Mouse (Mus musculus): ENCODE data around the gene Caly.

Caly gene

GRCm38 (mm10) chr7:140082242-140082678 lies at the start of gene Caly:
Gene Caly, minus strand, starts transcription at chr7:140082548.
- DNase-seq = peak; percentile 75 to 79

- no peak for DNase-seq
Measured at GRCm38 (mm10) chr7:140127911-140128310, 45.6 kb upstream of the Caly start.

GRCm38 (mm10) chr7:140126934-140127333 lies 44.6 kb upstream of the Caly start:
- no peak for DNase-seq

- DNase-seq = no peak
Measured at GRCm38 (mm10) chr7:140126022-140126350, 43.6 kb upstream of the Caly start.

- peak; percentile 87 to 93 for DNase-seq
Measured at GRCm38 (mm10) chr7:140125278-140126021, 43.1 kb upstream of the Caly start.

- no peak for DNase-seq
Measured at GRCm38 (mm10) chr7:140124382-140124781, 42.0 kb upstream of the Caly start.

GRCm38 (mm10) chr7:140122765-140123164 lies 40.4 kb upstream of the Caly start:
- DNase-seq = no peak

GRCm38 (mm10) chr7:140121338-140121910 lies 39.1 kb upstream of the Caly start:
- no peak for DNase-seq

GRCm38 (mm10) chr7:140120484-140120883 lies 38.1 kb upstream of the Caly start:
- no peak for DNase-seq

- DNase-seq = peak; percentile 82 to 86
Measured at GRCm38 (mm10) chr7:140116329-140117054, 34.1 kb upstream of the Caly start, which contains the start of gene Echs1. Gene Echs1, minus strand, starts transcription at chr7:140116476.

GRCm38 (mm10) chr7:140115583-140116328 lies 33.4 kb upstream of the Caly start, which contains the start of gene Paox:
Gene Paox, plus strand, starts transcription at chr7:140115799.
- peak in 1 of 2 experiments; percentile 19 for DNase-seq

- DNase-seq = no peak
Measured at GRCm38 (mm10) chr7:140111943-140112342, 29.6 kb upstream of the Caly start.

GRCm38 (mm10) chr7:140104009-140104408 lies 21.7 kb upstream of the Caly start:
- DNase-seq = no peak

GRCm38 (mm10) chr7:140101993-140102860 lies 19.9 kb upstream of the Caly start, which contains the start of gene Fuom:
Gene Fuom, minus strand, starts transcription at chr7:140102441.
- peak; percentile 81 to 84 for DNase-seq

GRCm38 (mm10) chr7:140101498-140101897 lies 19.1 kb upstream of the Caly start:
- peak in 1 of 2 experiments; percentile 44 for DNase-seq

- DNase-seq = no peak
Measured at GRCm38 (mm10) chr7:140098466-140098865, 16.1 kb upstream of the Caly start.

- no peak for DNase-seq
Measured at GRCm38 (mm10) chr7:140096055-140096454, 13.7 kb upstream of the Caly start.

GRCm38 (mm10) chr7:140095556-140095955 lies 13.2 kb upstream of the Caly start:
- no peak for DNase-seq

- no peak for DNase-seq
Measured at GRCm38 (mm10) chr7:140094954-140095353, 12.6 kb upstream of the Caly start.

- no peak for DNase-seq
Measured at GRCm38 (mm10) chr7:140092924-140093528, 10.7 kb upstream of the Caly start, which contains the start of gene Prap1. Gene Prap1, plus strand, starts transcription at chr7:140093395.

GRCm38 (mm10) chr7:140090601-140091000 lies 8.3 kb upstream of the Caly start:
- no peak for DNase-seq
